16 mouse cellular contexts compared by ENCODE assay signal in the genomic region with DNA sequence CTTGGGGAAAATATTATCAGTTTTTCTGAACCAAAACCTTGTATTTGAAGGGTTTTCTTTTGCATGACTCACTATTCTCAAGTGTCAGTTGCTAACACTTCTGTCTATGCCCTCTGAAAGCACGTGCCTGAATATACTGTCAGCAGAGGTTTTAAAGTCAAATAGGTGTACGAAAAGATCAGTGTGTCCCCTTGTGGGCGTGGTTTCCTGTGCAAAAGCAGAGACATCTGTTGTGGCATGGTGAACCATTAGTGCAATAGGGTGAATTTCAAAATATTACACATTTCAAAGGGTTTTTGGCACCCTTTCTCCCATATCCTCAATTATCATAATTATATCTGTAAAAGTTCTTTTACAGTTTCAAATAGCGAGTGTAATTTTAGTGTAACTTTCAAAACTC.
"Had no signal": no experiment of that assay in that cellular context is flagged by ENCODE, and none has a peak within 500 bp of the region (broad histone marks: within the 10 kb centered on the region; RNA-seq: fewer than 3 reads in every experiment).

No protein-coding gene starts in this region.

- ATAC-seq: midbrain, embryonic 16.5 days had no signal

- H3K4me3 ChIP-seq: midbrain, embryonic 10.5 days; midbrain, embryonic 12.5 days; myocyte; neural tube, embryonic 13.5 days; neural tube, embryonic 15.5 days had no signal

- H3K27ac ChIP-seq: midbrain, embryonic 10.5 days; midbrain, embryonic 12.5 days; neural tube, embryonic 13.5 days; neural tube, embryonic 15.5 days had no signal

- DNase-seq: lung, adult 18-20 months; lung, embryonic 14.5 days; lung, postnatal 4 days; midbrain, embryonic 14.5 days; retina, postnatal 1 day; right cerebral cortex, postnatal 4 days; spleen, adult 18-20 months; thymus, adult 18-20 months; thymus, postnatal 14 days; thymus, postnatal 36 days had no signal
